8 mouse cellular contexts compared by ENCODE assay signal in the genomic region with DNA sequence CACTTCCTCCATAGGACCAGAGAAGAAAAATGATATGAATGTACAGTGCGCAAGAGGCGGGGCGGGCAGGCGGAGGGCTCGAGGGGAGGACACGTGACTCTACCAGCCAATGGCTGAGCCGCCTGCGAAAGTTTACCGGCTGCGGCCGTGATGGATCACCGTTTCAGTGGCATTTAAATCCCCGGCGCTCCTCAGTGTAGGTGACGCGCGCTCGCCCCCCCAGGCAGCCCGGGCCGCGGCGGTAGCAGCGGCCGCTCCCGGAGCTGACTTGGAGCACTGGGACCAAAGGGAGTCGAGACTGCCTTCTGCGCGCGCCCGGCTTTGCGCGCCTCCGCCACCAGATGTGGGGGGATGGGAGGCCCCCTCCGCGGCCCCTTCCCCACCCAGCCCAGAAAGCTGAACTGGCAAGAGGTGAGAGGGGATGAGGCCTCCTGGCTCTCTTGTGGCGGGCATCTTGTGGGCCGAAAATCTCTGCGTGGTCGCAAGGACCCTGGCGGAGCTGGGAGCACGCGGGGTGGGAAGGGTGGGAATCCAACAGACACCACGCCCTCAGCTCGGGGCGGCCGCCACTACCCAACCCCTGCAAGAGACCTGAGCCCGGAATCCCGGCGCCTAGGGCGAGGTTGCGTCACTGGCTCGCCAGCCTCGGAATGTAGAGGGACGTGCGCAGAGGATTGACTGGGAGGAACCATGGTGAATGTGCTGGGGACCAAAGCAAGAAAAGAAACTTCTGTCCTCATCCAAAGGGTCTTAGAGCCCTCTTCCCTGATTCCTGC. TPM values are rescaled to one million over a fixed set of nuclear protein-coding genes. Genes with fewer than 3 reads are reported as not detected.
DNase-seq lines count a peak whose midpoint lies in the region; ATAC-seq lines count a peak whose summit lies in the region.

A gene (minus strand): TSS at position 42 of the 776 bp plus-strand sequence.

- peak; percentile 94 for DNase-seq in R1 (ENCODE audit: low read depth, low spot score)
- peak; percentile 92 for DNase-seq in embryo, embryonic 10 days (ENCODE audit: low spot score)
- DNase-seq in heart, adult 8-10 months (ENCODE audit: low spot score): peak; percentile 66
- DNase-seq in kidney, adult 8-10 months: peak; percentile 88 to 89
- DNase-seq in lung, postnatal 10 days: peak; percentile 93
- peak; percentile 77 for DNase-seq in retina, embryonic 14.5 days (ENCODE audit: low spot score)
- no peak for DNase-seq in right cerebral cortex, adult 18-20 months

- ATAC-seq in erythroid progenitor cell, adult 5-6 weeks (replicated peaks; ENCODE audit: low FRiP score, poor library complexity, severe bottlenecking): no peak

RNA-seq across cellular contexts. Expression of the gene that starts here (rescaled TPM):
- under 1 TPM in 2 of 4 experiments, not detected in 2; 0.16 to 0.19 TPM for total RNA-seq in heart, adult 8-10 months (2022)
- not detected in 2 replicates for total RNA-seq in erythroid progenitor cell, adult 5-6 weeks (2015; ENCODE audit: low replicate concordance)
- not detected in 2 replicates for total RNA-seq in erythroid progenitor cell, adult 5-6 weeks (2017; ENCODE audit: low replicate concordance)

Comparison
In these comparisons a context has a peak if more than half of its experiments do, and no peak if none do; other contexts are left out.
1. Peak in DNase-seq in heart, adult 8-10 months; RNA of the gene not detected or under 1 TPM.